Mouse (Mus musculus): Measurements from ENCODE around the gene Tm9sf2.

The Tm9sf2 gene

GRCm38 (mm10) chr14:122176263-122176798, 69.5 kb downstream of the Tm9sf2 start:
- DNase-seq (ENCODE audit: low read depth, low spot score): no peak

- no peak for DNase-seq (ENCODE audit: low read depth, low spot score)
Measured at GRCm38 (mm10) chr14:122179262-122179661, 72.4 kb downstream of the Tm9sf2 start.

GRCm38 (mm10) chr14:122181078-122181814, 74.4 kb downstream of the Tm9sf2 start, which contains the start of gene Clybl:
Clybl (plus strand) TSS chr14:122181704.
- DNase-seq (ENCODE audit: low read depth, low spot score): peak; percentile 85

GRCm38 (mm10) chr14:122181815-122182157, 74.9 kb downstream of the Tm9sf2 start:
- DNase-seq (ENCODE audit: low read depth, low spot score): no peak

GRCm38 (mm10) chr14:122182220-122182619, 75.4 kb downstream of the Tm9sf2 start:
- DNase-seq (ENCODE audit: low read depth, low spot score): no peak

GRCm38 (mm10) chr14:122183974-122184373, 77.1 kb downstream of the Tm9sf2 start:
- no peak for DNase-seq (ENCODE audit: low read depth, low spot score)

- no peak for DNase-seq (ENCODE audit: low read depth, low spot score)
Measured at GRCm38 (mm10) chr14:122188250-122188649, 81.4 kb downstream of the Tm9sf2 start.

- no peak for DNase-seq (ENCODE audit: low read depth, low spot score)
Measured at GRCm38 (mm10) chr14:122189901-122190300, 83.1 kb downstream of the Tm9sf2 start.

- no peak for DNase-seq (ENCODE audit: low read depth, low spot score)
Measured at GRCm38 (mm10) chr14:122190527-122190926, 83.7 kb downstream of the Tm9sf2 start.

GRCm38 (mm10) chr14:122190941-122191510, 84.2 kb downstream of the Tm9sf2 start:
- peak; percentile 27 for DNase-seq (ENCODE audit: low read depth, low spot score)

GRCm38 (mm10) chr14:122194630-122195029, 87.8 kb downstream of the Tm9sf2 start:
- no peak for DNase-seq (ENCODE audit: low read depth, low spot score)

GRCm38 (mm10) chr14:122196851-122197250, 90.0 kb downstream of the Tm9sf2 start:
- DNase-seq (ENCODE audit: low read depth, low spot score): no peak

- DNase-seq (ENCODE audit: low read depth, low spot score): no peak
Measured at GRCm38 (mm10) chr14:122200247-122200885, 93.5 kb downstream of the Tm9sf2 start.

GRCm38 (mm10) chr14:122209177-122209576, 102.3 kb downstream of the Tm9sf2 start:
- no peak for DNase-seq (ENCODE audit: low read depth, low spot score)
